Mouse (Mus musculus) stomach, postnatal 0 days (tissue): Measurements from ENCODE around the gene Wdr54. TPM values are rescaled to one million over a fixed set of nuclear protein-coding genes. Genes with fewer than 3 reads are reported as not detected.

ENCODE experiments used
- ATAC-seq: fragments of 200-750 bp; cut with Nextera tagmentation; 2 replicates; pipeline ENCODE4 v1.8.0; 2017; ENCODE audit not compliant: low FRiP score, low TSS enrichment
- DNase-seq: peaks from one replicate; pipeline ENCODE4 v3.0.0-alpha.2; 2016; ENCODE audit warnings: low spot score
- H3K27ac ChIP-seq: fragments of 300-500 bp; sonication (generic); replicated peaks from 2 replicates; pipeline ENCODE4 v1.5.1; 2014; ENCODE audit warnings: mild to moderate bottlenecking, control low read depth
- H3K27me3 ChIP-seq: fragments of 300-500 bp; sonication (generic); 2 replicates; pipeline ENCODE4 v1.6.1; 2014; ENCODE audit warnings: low read length; ENCODE audit not compliant: control insufficient read depth, insufficient read depth
- H3K36me3 ChIP-seq: fragments of 300-500 bp; sonication (generic); 2 replicates; pipeline ENCODE4 v1.6.1; 2014; ENCODE audit warnings: low read length, mixed read lengths; ENCODE audit not compliant: control insufficient read depth, insufficient read depth
- H3K4me1 ChIP-seq: fragments of 300-500 bp; sonication (generic); replicated peaks from 2 replicates; pipeline ENCODE4 v1.6.1; 2014; ENCODE audit warnings: antibody characterized with exemption; ENCODE audit not compliant: control insufficient read depth, insufficient read depth
- H3K4me2 ChIP-seq: fragments of 300-500 bp; sonication (generic); replicated peaks from 2 replicates; pipeline ENCODE4 v1.6.1; 2014; ENCODE audit warnings: low read depth, mild to moderate bottlenecking, control low read depth, moderate library complexity
- H3K4me3 ChIP-seq: fragments of 300-500 bp; sonication (generic); 2 replicates; pipeline ENCODE4 v1.5.1; 2014; ENCODE audit warnings: low read depth, low read length, control low read depth
- H3K9ac ChIP-seq: fragments of 300-500 bp; sonication (generic); 2 replicates; pipeline ENCODE4 v1.6.1; 2014; ENCODE audit warnings: mild to moderate bottlenecking, low read length, control low read depth, mixed read lengths
- H3K9me3 ChIP-seq: fragments of 300-500 bp; sonication (generic); 2 replicates; pipeline ENCODE4 v1.6.1; 2016; ENCODE audit warnings: low read length; ENCODE audit not compliant: control insufficient read depth
- CTCF ChIP-seq: IDR thresholded peaks from 2 replicates; pipeline ENCODE4 v1.5.1; 2016; ENCODE audit warnings: antibody characterized with exemption, low read depth, mild to moderate bottlenecking, moderate library complexity
- EP300 ChIP-seq: optimal IDR thresholded peaks from 2 replicates; pipeline ENCODE3; 2016; ENCODE audit warnings: antibody characterized with exemption
- WGBS: fragments of 180-500 bp; shearing (Covaris S2); extraction: QIAGEN DNeasy Blood & Tissue Kit; methylation state at CpG from one replicate; pipeline ENCODE4 v1.1.7; 2014; 5-methylcytosine and 5-hydroxymethylcytosine counted together
- polyA plus RNA-seq: library from polyadenylated mRNA; unstranded; fragments of >200 nt; fragmentation: Nextera tagmentation; extraction: Ambion mirVana; gene quantifications from 2 replicates; pipeline ENCODE4 v1.2.1, GENCODE M21; 2015

Wdr54 gene
- polyA plus RNA-seq, 1 experiment from 2014 or later: 1.6 TPM

GRCm38 (mm10) chr6:83122961-83123360 lies 33.2 kb downstream of the Wdr54 start:
- Histone ChIP-seq H3K9me3 (no peaks in the 10 kb centered on the region), H3K4me3 (no peak overlapping the region), H3K36me3 (peaks cover 2% of the 10 kb centered on the region), H3K27ac (no peak overlapping the region), H3K27me3 (no peaks in the 10 kb centered on the region), H3K9ac (no peak overlapping the region), H3K4me2 (no peak overlapping the region), H3K4me1 (no peaks in the 10 kb centered on the region; the same call in none of the 2 replicates)
- ATAC-seq (no peak), DNase-seq (no peak)
- WGBS: 76% methylated on average over 5 of the region's 5 CpGs
- TF ChIP-seq CTCF (no peak), EP300 (no peak)

- no peak for TF ChIP-seq EP300
- no peak for TF ChIP-seq CTCF
- Histone ChIP-seq H3K36me3 (peaks cover 5% of the 10 kb centered on the region), H3K9me3 (no peaks in the 10 kb centered on the region), H3K27ac (peak overlapping the region; percentile 92), H3K27me3 (no peaks in the 10 kb centered on the region), H3K4me3 (peak overlapping the region; percentile 70), H3K4me1 (no peaks in the 10 kb centered on the region; the same call in none of the 2 replicates), H3K4me2 (peak overlapping the region; percentile 99), H3K9ac (peak overlapping the region; percentile 69)
- DNase-seq (no peak), ATAC-seq (peak; percentile 43; the same call in 1 of the 2 replicates)
- WGBS: 1% methylated on average over 51 of the region's 52 CpGs
Measured at GRCm38 (mm10) chr6:83121863-83122710, 34.1 kb downstream of the Wdr54 start.

GRCm38 (mm10) chr6:83120930-83121862 lies 35.0 kb downstream of the Wdr54 start, which contains the start of gene Wbp1:
Wbp1 (minus strand) TSS chr6:83121559.
- H3K36me3 ChIP-seq: peaks cover 5% of the 10 kb centered on the region
- H3K4me2 ChIP-seq: peak within 1 kb of the TSS; percentile 99
- WGBS: under 1% methylated on average over 38 of the region's 38 CpGs
- H3K27me3 ChIP-seq: no peaks in the 10 kb centered on the region
- peak within 1 kb of the TSS; percentile 70 for H3K4me3 ChIP-seq
- H3K27ac ChIP-seq: peak within 1 kb of the TSS; percentile 92
- TF ChIP-seq CTCF: peak; percentile 37
- no peak for TF ChIP-seq EP300
- H3K9me3 ChIP-seq: no peaks in the 10 kb centered on the region
- ATAC-seq (peak; percentile 96), DNase-seq (peak; percentile 96)
- no peaks in the 10 kb centered on the region; the same call in none of the 2 replicates for H3K4me1 ChIP-seq
- peak within 1 kb of the TSS; percentile 73 for H3K9ac ChIP-seq

GRCm38 (mm10) chr6:83119734-83120051 lies 36.5 kb downstream of the Wdr54 start:
- H3K9me3 ChIP-seq: no peaks in the 10 kb centered on the region
- H3K4me3 ChIP-seq: no peak overlapping the region
- no peak for TF ChIP-seq CTCF
- TF ChIP-seq EP300: no peak
- DNase-seq (no peak), ATAC-seq (no peak)
- no peaks in the 10 kb centered on the region for H3K27me3 ChIP-seq
- peaks cover 5% of the 10 kb centered on the region for H3K36me3 ChIP-seq
- 65% methylated on average over 7 of the region's 7 CpGs for WGBS
- no peaks in the 10 kb centered on the region; the same call in none of the 2 replicates for H3K4me1 ChIP-seq
- H3K4me2 ChIP-seq: no peak overlapping the region
- H3K9ac ChIP-seq: no peak overlapping the region
- H3K27ac ChIP-seq: no peak overlapping the region

GRCm38 (mm10) chr6:83118825-83119733 lies 37.1 kb downstream of the Wdr54 start:
- Histone ChIP-seq H3K4me1 (no peaks in the 10 kb centered on the region; the same call in none of the 2 replicates), H3K9me3 (no peaks in the 10 kb centered on the region), H3K4me3 (no peak overlapping the region), H3K4me2 (no peak overlapping the region), H3K9ac (no peak overlapping the region), H3K36me3 (peaks cover 5% of the 10 kb centered on the region), H3K27ac (no peak overlapping the region), H3K27me3 (no peaks in the 10 kb centered on the region)
- DNase-seq (no peak), ATAC-seq (no peak)
- TF ChIP-seq EP300 (no peak), CTCF (no peak)
- 76% methylated on average over 14 of the region's 14 CpGs for WGBS
